Mouse (Mus musculus) heart, adult 8-10 months (tissue): ENCODE results near the gene Klhl5. TPM values are rescaled to one million over a fixed set of nuclear protein-coding genes. Genes with fewer than 3 reads are reported as not detected.

Source experiments
- DNase-seq: peaks from one replicate; pipeline ENCODE4 v3.0.0; 2022; ENCODE audit warnings: low spot score
- total RNA-seq, 4 experiments: library from RNA; stranded (reverse); gene quantifications; 2 replicates each; pipeline ENCODE4 v1.2.4; 2022

Klhl5 gene
- total RNA-seq, 4 experiments from 2014 or later = 13.0 to 16.0 (median 13.4) TPM

GRCm38 (mm10) chr5:65199346-65200128 is 92.2 kb downstream of the Klhl5 start, which contains the start of gene Wdr19:
TSS of gene Wdr19 (plus strand) at chr5:65199696.
- peak; percentile 99 for DNase-seq

DNA sequence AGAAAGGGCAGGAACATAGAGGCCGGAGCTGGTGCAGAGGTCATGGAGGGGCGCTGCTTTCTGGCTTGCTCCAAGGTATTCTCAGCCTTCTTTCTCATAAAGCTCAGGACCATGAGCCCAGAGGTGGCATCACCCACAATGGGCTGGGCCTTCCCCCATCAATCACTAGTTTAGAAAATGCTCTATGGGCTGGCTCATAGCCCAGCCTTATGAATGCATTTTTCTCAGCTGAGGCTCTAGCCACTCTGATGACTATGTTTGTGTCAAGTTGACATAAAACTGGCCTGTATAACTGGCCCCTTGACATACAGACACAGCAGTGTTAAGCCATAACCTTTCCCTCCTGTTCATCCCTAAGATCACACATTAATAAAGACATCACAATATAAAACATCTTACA is 97.4 kb downstream of the Klhl5 start:
- no peak for DNase-seq

DNA sequence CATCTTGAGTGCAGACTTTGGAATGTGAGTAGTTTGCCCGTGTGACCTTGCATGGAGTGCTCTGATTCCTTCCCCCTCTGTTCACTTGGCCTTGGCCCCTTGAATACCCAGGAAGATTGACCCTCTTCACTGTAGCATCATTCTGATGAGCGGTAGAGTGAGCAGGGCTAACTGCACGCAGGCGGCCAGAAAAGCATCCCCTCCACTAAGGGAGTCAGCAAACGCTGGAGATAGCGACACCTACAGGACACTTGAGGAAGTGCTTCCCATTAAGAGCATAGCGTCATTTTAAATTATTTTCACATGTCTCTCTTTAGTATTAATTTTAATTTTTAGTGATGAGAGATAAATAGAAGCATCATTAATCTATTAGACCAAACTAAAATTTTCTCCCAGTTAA is 106.0 kb downstream of the Klhl5 start:
- peak; percentile 28 for DNase-seq

Other genes with a start within 250 kb of the Klhl5 start
- under 1 TPM; 0.09 to 0.41 (median 0.27) TPM for gene Tlr1, start 174.0 kb upstream of the Klhl5 start, total RNA-seq
- gene Tlr6, start 147.4 kb upstream of the Klhl5 start, total RNA-seq = under 1 TPM; 0.46 to 0.91 (median 0.71) TPM
- gene Fam114a1, start 137.5 kb upstream of the Klhl5 start, total RNA-seq = 10 to 100 TPM; 13.7 to 18.0 (median 15.7) TPM
- gene Tmem156, start 15.4 kb upstream of the Klhl5 start, total RNA-seq = under 1 TPM in 1 of 4 experiments, not detected in 3; 0.17 TPM
- 1 to 10 TPM in 2 of 4 experiments, under 1 TPM in 2; 0.66 to 2.3 (median 1.2) TPM for gene Wdr19, start 92.2 kb downstream of the Klhl5 start, total RNA-seq
- gene Rfc1, start 228.1 kb downstream of the Klhl5 start, total RNA-seq = 10 to 100 TPM; 28.2 to 40.0 (median 37.1) TPM
- under 1 TPM in 1 of 4 experiments, not detected in 3; 0.20 TPM for gene Klb, start 240.8 kb downstream of the Klhl5 start, total RNA-seq